Mouse (Mus musculus) forebrain, embryonic 10.5 days (tissue): ENCODE measurements at regions not wholly inside any gene's neighbourhood (a gene's known extent, or its start where the extent isn't known, plus 50 kb on each side); places are given as distances from the start of the nearest gene placed in this dataset.

Source experiments
- DNase-seq: peaks from one replicate; pipeline ENCODE4 v3.0.0-alpha.2; 2017; ENCODE audit warnings: low spot score; ENCODE audit errors: extremely low spot score
- H3K27ac ChIP-seq: fragments of 300-500 bp; sonication (generic); 2 replicates; pipeline ENCODE4 v1.5.1; 2016; ENCODE audit warnings: mild to moderate bottlenecking
- H3K27me3 ChIP-seq: fragments of 300-500 bp; sonication (generic); 2 replicates; pipeline ENCODE4 v1.6.1; 2016; ENCODE audit warnings: mild to moderate bottlenecking; ENCODE audit not compliant: poor library complexity, severe bottlenecking
- H3K36me3 ChIP-seq: fragments of 300-500 bp; sonication (generic); replicated peaks from 2 replicates; pipeline ENCODE4 v1.6.1; 2016; ENCODE audit warnings: mild to moderate bottlenecking, moderate library complexity
- H3K4me1 ChIP-seq: fragments of 300-500 bp; sonication (generic); 2 replicates; pipeline ENCODE4 v1.6.1; 2016
- H3K4me3 ChIP-seq: fragments of 300-500 bp; sonication (generic); 2 replicates; pipeline ENCODE4 v1.5.1; 2016; ENCODE audit warnings: mild to moderate bottlenecking, moderate library complexity
- H3K9me3 ChIP-seq: fragments of 300-500 bp; sonication (generic); 2 replicates; pipeline ENCODE4 v1.6.1; 2016; ENCODE audit warnings: mild to moderate bottlenecking, moderate library complexity
- WGBS: fragments of 180-500 bp; shearing (Covaris S2); methylation state at CpG from one replicate; pipeline ENCODE4 v1.1.7; 2016; 5-methylcytosine and 5-hydroxymethylcytosine counted together

- no peak overlapping the region for H3K27ac ChIP-seq
- H3K27me3 ChIP-seq: no peaks in the 10 kb centered on the region
- H3K9me3 ChIP-seq: no peaks in the 10 kb centered on the region; the same call in 1 of the 2 replicates
- DNase-seq: no peak
- no peaks in the 10 kb centered on the region for H3K4me1 ChIP-seq
- no peaks in the 10 kb centered on the region for H3K36me3 ChIP-seq
- WGBS: 93% methylated on average over 11 of the region's 11 CpGs
- H3K4me3 ChIP-seq: no peak overlapping the region
Observed at GRCm38 (mm10) chr16:10098511-10098910, 71.5 kb upstream of the Rpl39l start.

- Histone ChIP-seq H3K36me3 (no peaks in the 10 kb centered on the region), H3K4me3 (no peak overlapping the region), H3K9me3 (no peaks in the 10 kb centered on the region), H3K4me1 (no peaks in the 10 kb centered on the region), H3K27me3 (no peaks in the 10 kb centered on the region), H3K27ac (peak overlapping the region; percentile 74)
- 57% methylated on average over 18 of the region's 18 CpGs for WGBS
- peak; percentile 46 for DNase-seq
Observed at GRCm38 (mm10) chr16:10088461-10089353, 81.3 kb upstream of the Rpl39l start.

- Histone ChIP-seq H3K4me1 (no peaks in the 10 kb centered on the region), H3K4me3 (no peak overlapping the region), H3K27me3 (no peaks in the 10 kb centered on the region), H3K27ac (no peak overlapping the region), H3K9me3 (no peaks in the 10 kb centered on the region), H3K36me3 (no peaks in the 10 kb centered on the region)
- DNase-seq: no peak
- 33% methylated on average over 1 of the region's 1 CpGs for WGBS
Observed at GRCm38 (mm10) chr16:10086341-10086740, 83.7 kb upstream of the Rpl39l start.

GRCm38 (mm10) chr16:10085429-10085828 is 84.6 kb upstream of the Rpl39l start:
- Histone ChIP-seq H3K4me1 (no peaks in the 10 kb centered on the region), H3K36me3 (no peaks in the 10 kb centered on the region), H3K27ac (no peak overlapping the region), H3K27me3 (no peaks in the 10 kb centered on the region), H3K9me3 (no peaks in the 10 kb centered on the region), H3K4me3 (no peak overlapping the region)
- DNase-seq: no peak
- 91% methylated on average over 5 of the region's 5 CpGs for WGBS

GRCm38 (mm10) chr16:10081751-10082150 is 86.4 kb upstream of the Grin2a start:
- no peak overlapping the region for H3K4me3 ChIP-seq
- no peaks in the 10 kb centered on the region for H3K4me1 ChIP-seq
- no peaks in the 10 kb centered on the region for H3K27me3 ChIP-seq
- no peak for DNase-seq
- no peak overlapping the region for H3K27ac ChIP-seq
- no peaks in the 10 kb centered on the region for H3K9me3 ChIP-seq
- WGBS: 52% methylated on average over 2 of the region's 2 CpGs
- H3K36me3 ChIP-seq: no peaks in the 10 kb centered on the region

GRCm38 (mm10) chr16:10080121-10080679 is 84.8 kb upstream of the Grin2a start:
- no peak overlapping the region for H3K27ac ChIP-seq
- H3K4me3 ChIP-seq: no peak overlapping the region
- no peak for DNase-seq
- H3K36me3 ChIP-seq: no peaks in the 10 kb centered on the region
- no peaks in the 10 kb centered on the region for H3K4me1 ChIP-seq
- H3K27me3 ChIP-seq: no peaks in the 10 kb centered on the region
- WGBS: 88% methylated on average over 7 of the region's 7 CpGs
- no peaks in the 10 kb centered on the region for H3K9me3 ChIP-seq

GRCm38 (mm10) chr16:10073158-10073557 is 77.8 kb upstream of the Grin2a start:
- Histone ChIP-seq H3K36me3 (no peaks in the 10 kb centered on the region), H3K4me1 (no peaks in the 10 kb centered on the region), H3K4me3 (no peak overlapping the region), H3K27me3 (no peaks in the 10 kb centered on the region), H3K9me3 (no peaks in the 10 kb centered on the region), H3K27ac (no peak overlapping the region)
- peak; percentile 69 for DNase-seq
- WGBS: 27% methylated on average over 6 of the region's 6 CpGs

GRCm38 (mm10) chr16:10063491-10063890 is 68.1 kb upstream of the Grin2a start:
- no peak overlapping the region for H3K27ac ChIP-seq
- H3K4me1 ChIP-seq: no peaks in the 10 kb centered on the region
- no peaks in the 10 kb centered on the region for H3K36me3 ChIP-seq
- DNase-seq: no peak
- H3K27me3 ChIP-seq: no peaks in the 10 kb centered on the region
- H3K4me3 ChIP-seq: no peak overlapping the region
- WGBS: 79% methylated on average over 8 of the region's 8 CpGs
- H3K9me3 ChIP-seq: no peaks in the 10 kb centered on the region

GRCm38 (mm10) chr16:10058094-10058493 is 62.7 kb upstream of the Grin2a start:
- no peak overlapping the region for H3K27ac ChIP-seq
- no peaks in the 10 kb centered on the region for H3K4me1 ChIP-seq
- DNase-seq: no peak
- no peaks in the 10 kb centered on the region for H3K9me3 ChIP-seq
- H3K4me3 ChIP-seq: no peak overlapping the region
- no peaks in the 10 kb centered on the region for H3K27me3 ChIP-seq
- no peaks in the 10 kb centered on the region for H3K36me3 ChIP-seq
- WGBS: 90% methylated on average over 4 of the region's 4 CpGs
